In the genomic region with DNA sequence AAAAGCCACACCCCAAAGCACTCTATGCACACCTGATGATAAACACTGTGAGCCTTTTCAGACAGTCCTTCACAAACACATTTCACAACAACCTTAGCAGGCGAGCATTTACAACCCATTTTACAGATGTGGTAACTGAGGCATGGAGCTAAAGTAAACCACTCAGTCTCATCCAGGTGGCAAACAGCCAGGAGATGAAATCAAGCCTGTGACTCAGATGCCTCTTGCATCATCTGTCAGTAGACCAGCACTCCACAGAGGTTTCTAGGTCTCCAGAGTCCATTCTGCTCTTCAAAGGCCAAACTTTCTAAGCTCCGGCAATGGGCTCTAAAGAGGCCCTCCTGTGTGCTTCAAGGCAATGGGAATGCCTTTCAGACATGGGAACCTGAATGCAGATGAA, we compare ENCODE assay signal across 16 mouse cellular contexts.
A peak's percentile ranks its signal among the peaks of the same experiment; 100 is the strongest.
DNase-seq lines count a peak whose midpoint lies in the region; ATAC-seq and TF ChIP-seq lines count a peak whose summit lies in the region.
"Had no signal": no experiment of that assay in that cellular context is flagged by ENCODE, and none has a peak within 500 bp of the region (broad histone marks: within the 10 kb centered on the region; RNA-seq: fewer than 3 reads in every experiment).

No protein-coding gene starts in this region.

- H3K4me1 ChIP-seq in liver, postnatal 0 days (ENCODE audit: insufficient read depth): peaks cover 14% of the 10 kb centered on the region
- H3K4me1 ChIP-seq in liver, embryonic 11.5 days (replicated peaks; ENCODE audit: control insufficient read depth, insufficient read depth, low read length): peaks cover 4% of the 10 kb centered on the region
- H3K4me1 ChIP-seq: liver, embryonic 15.5 days; stomach, embryonic 15.5 days had no signal

- DNase-seq in liver, postnatal 0 days: peak; percentile 34
- DNase-seq in liver, embryonic 11.5 days (ENCODE audit: low spot score): no peak
- peak; percentile 12 for DNase-seq in Muller cell, postnatal 12 days (ENCODE audit: inconsistent ontology term)
- DNase-seq in adrenal gland, adult 2 months: peak; percentile 88
- peak; percentile 67 for DNase-seq in lung, postnatal 36 days
- no peak for DNase-seq in yolk sac, embryonic 10.5 days (ENCODE audit: low spot score)
- DNase-seq in spleen, postnatal 10 days (ENCODE audit: low spot score in 2 of 2): no peak
- DNase-seq: cerebellum, adult 9-10 months; right cerebral cortex, adult 18-20 months had no signal

- WGBS in liver, postnatal 0 days (ENCODE audit: insufficient replicate concordance): 71% methylated on average over 2 of the region's 2 CpGs
- WGBS in liver, embryonic 11.5 days: 79% methylated on average over 2 of the region's 2 CpGs

- H3K27ac ChIP-seq in liver, postnatal 0 days (ENCODE audit: low read depth): no peak overlapping the region
- H3K27ac ChIP-seq in liver, embryonic 11.5 days (ENCODE audit: low read depth, low read length): no peak overlapping the region
- H3K27ac ChIP-seq: hindbrain, embryonic 15.5 days; kidney, postnatal 0 days; liver, embryonic 15.5 days; stomach, embryonic 15.5 days had no signal

- no peak overlapping the region for H3K9ac ChIP-seq in liver, postnatal 0 days (replicated peaks)
- H3K9ac ChIP-seq in liver, embryonic 11.5 days (ENCODE audit: low read depth, low read length): no peak overlapping the region
- H3K9ac ChIP-seq: heart, embryonic 12.5 days; hindbrain, embryonic 15.5 days; liver, embryonic 15.5 days; stomach, embryonic 15.5 days had no signal

- H3K4me3 ChIP-seq in liver, postnatal 0 days (ENCODE audit: low read depth, low read length): no peak overlapping the region
- no peak overlapping the region for H3K4me3 ChIP-seq in liver, embryonic 11.5 days (ENCODE audit: low read depth, low read length)
- H3K4me3 ChIP-seq: heart, embryonic 12.5 days; hindbrain, embryonic 15.5 days; liver, embryonic 15.5 days; stomach, embryonic 15.5 days had no signal

- no peaks in the 10 kb centered on the region for H3K9me3 ChIP-seq in liver, postnatal 0 days (ENCODE audit: low read length)
- no peaks in the 10 kb centered on the region for H3K9me3 ChIP-seq in liver, embryonic 11.5 days (ENCODE audit: control insufficient read depth, low read length)
- H3K9me3 ChIP-seq: heart, embryonic 12.5 days; hindbrain, embryonic 15.5 days; liver, embryonic 15.5 days; stomach, embryonic 15.5 days had no signal

- 0 out of 2 replicates have a peak, but pooled peaks have one; percentile 21 for TF ChIP-seq EP300 in liver, postnatal 0 days (IDR thresholded peaks at IDR 0.05; ENCODE audit: low read depth)

- no peak overlapping the region for H3K4me2 ChIP-seq in liver, postnatal 0 days (ENCODE audit: low read depth, low read length)
- H3K4me2 ChIP-seq in liver, embryonic 11.5 days: no peak overlapping the region
- H3K4me2 ChIP-seq: heart, embryonic 12.5 days; hindbrain, embryonic 15.5 days; liver, embryonic 15.5 days; stomach, embryonic 15.5 days had no signal

- no peak for TF ChIP-seq CTCF in liver, postnatal 0 days (IDR thresholded peaks at IDR 0.05; ENCODE audit: low read depth)

- H3K36me3 ChIP-seq in liver, postnatal 0 days (replicated peaks; ENCODE audit: insufficient read depth, low read length): no peaks in the 10 kb centered on the region
- H3K36me3 ChIP-seq in liver, embryonic 11.5 days (ENCODE audit: control insufficient read depth, insufficient read depth, low read length): no peaks in the 10 kb centered on the region
- H3K36me3 ChIP-seq: heart, embryonic 12.5 days; hindbrain, embryonic 15.5 days; liver, embryonic 15.5 days; stomach, embryonic 15.5 days had no signal

- ATAC-seq in liver, postnatal 0 days: peak; percentile 44; the same call in 1 of the 2 replicates
- ATAC-seq in liver, embryonic 11.5 days (replicated peaks; ENCODE audit: low FRiP score): no peak
- ATAC-seq: intestine, postnatal 0 days; midbrain, embryonic 16.5 days had no signal

- no peaks in the 10 kb centered on the region for H3K27me3 ChIP-seq in liver, postnatal 0 days (ENCODE audit: insufficient read depth, low read length)
- no peaks in the 10 kb centered on the region for H3K27me3 ChIP-seq in liver, embryonic 11.5 days (replicated peaks; ENCODE audit: control insufficient read depth, insufficient read depth, low read length)
- H3K27me3 ChIP-seq: heart, embryonic 12.5 days; hindbrain, embryonic 15.5 days; liver, embryonic 15.5 days; stomach, embryonic 15.5 days had no signal

Comparison
In these comparisons a context has a peak if more than half of its experiments do, and no peak if none do; other contexts are left out.
1. DNase-seq: peak in liver, postnatal 0 days (single experiment), Muller cell, postnatal 12 days (single experiment), adrenal gland, adult 2 months (single experiment) and lung, postnatal 36 days (single experiment); none in liver, embryonic 11.5 days (single experiment), yolk sac, embryonic 10.5 days (single experiment) and spleen, postnatal 10 days (0 of 2).